7 mouse cellular contexts compared by ENCODE assay signal in genomic region chr9:107306673-107307072, GRCm38 (mm10). TPM values are rescaled to one million over a fixed set of nuclear protein-coding genes. Genes with fewer than 3 reads are reported as not detected.
DNase-seq lines count a peak whose midpoint lies in the region; ATAC-seq and TF ChIP-seq lines count a peak whose summit lies in the region.
"Not testable (repeated sequence)": the region's sequence is repeated elsewhere in the genome, so short reads cannot be mapped to it uniquely, and the experiment has no call there.
"Had no signal": no experiment of that assay in that cellular context is flagged by ENCODE, and none has a peak within 500 bp of the region (broad histone marks: within the 10 kb centered on the region; RNA-seq: fewer than 3 reads in every experiment).

No protein-coding gene starts in this region.

- H3K4me1 ChIP-seq in MEL (ENCODE audit: control insufficient read depth in 1 of 2, insufficient read depth in 2 of 2, low read length in 2 of 2): peaks cover 9 to 47% of the 10 kb centered on the region in 2 experiments
- peaks cover 68% of the 10 kb centered on the region for H3K4me1 ChIP-seq in heart, postnatal 0 days (ENCODE audit: control insufficient read depth, insufficient read depth)
- peaks cover 41% of the 10 kb centered on the region for H3K4me1 ChIP-seq in kidney, embryonic 15.5 days
- H3K4me1 ChIP-seq in liver, embryonic 12.5 days: peaks cover 78% of the 10 kb centered on the region
- H3K4me1 ChIP-seq in lung, embryonic 15.5 days: peaks cover 49% of the 10 kb centered on the region
- H3K4me1 ChIP-seq in stomach, embryonic 15.5 days: peaks cover 34% of the 10 kb centered on the region

- not testable (repeated sequence) for H3K9ac ChIP-seq in MEL (ENCODE audit: control insufficient read depth, low read depth, low read length, poor library complexity, severe bottlenecking); heart, postnatal 0 days (replicated peaks; ENCODE audit: low read depth, low read length); kidney, embryonic 15.5 days; lung, embryonic 15.5 days; stomach, embryonic 15.5 days
- H3K9ac ChIP-seq in liver, embryonic 12.5 days: peak overlapping the region; percentile 55; the same call in 1 of the 2 replicates

- not testable (repeated sequence) for DNase-seq in MEL (ENCODE audit: low read depth, low spot score); heart, postnatal 0 days (ENCODE audit: low spot score)

- H3K4me3 ChIP-seq in MEL (ENCODE audit: control insufficient read depth in 1 of 2, insufficient read depth in 1 of 2, low read depth in 2 of 2, low read length in 2 of 2); heart, postnatal 0 days (ENCODE audit: low read depth, low read length); kidney, embryonic 15.5 days (replicated peaks); liver, embryonic 12.5 days; lung, embryonic 15.5 days; stomach, embryonic 15.5 days (replicated peaks): not testable (repeated sequence)

- not testable (repeated sequence) for TF ChIP-seq EP300 in MEL (IDR thresholded peaks at IDR 0.05; ENCODE audit: low read depth in 1 of 2, low read length in 2 of 2); heart, postnatal 0 days (IDR thresholded peaks at IDR 0.05; ENCODE audit: low read depth)

- H3K36me3 ChIP-seq in MEL (ENCODE audit: control insufficient read depth in 1 of 2, insufficient read depth in 2 of 2, low read length in 2 of 2): peaks cover 0 to 25% of the 10 kb centered on the region in 2 experiments; a peak in 2 of 4 replicates
- not testable (repeated sequence) for H3K36me3 ChIP-seq in heart, postnatal 0 days (replicated peaks; ENCODE audit: control insufficient read depth, insufficient read depth, low read length); kidney, embryonic 15.5 days; lung, embryonic 15.5 days; stomach, embryonic 15.5 days
- H3K36me3 ChIP-seq in liver, embryonic 12.5 days: peaks cover 20% of the 10 kb centered on the region

- 100% methylated on average over 1 of the region's 1 CpGs for WGBS in heart, postnatal 0 days
- WGBS in kidney, embryonic 15.5 days: 100% methylated on average over 1 of the region's 1 CpGs
- 92% methylated on average over 1 of the region's 1 CpGs for WGBS in liver, embryonic 12.5 days (ENCODE audit: insufficient replicate concordance)
- 95% methylated on average over 1 of the region's 1 CpGs for WGBS in lung, embryonic 15.5 days
- WGBS in stomach, embryonic 15.5 days: 100% methylated on average over 1 of the region's 1 CpGs

- not testable (repeated sequence) for H3K27me3 ChIP-seq in MEL (ENCODE audit: control insufficient read depth in 1 of 2, insufficient read depth in 2 of 2, low read length in 2 of 2); heart, postnatal 0 days (ENCODE audit: control insufficient read depth, insufficient read depth, low read length); kidney, embryonic 15.5 days; liver, embryonic 12.5 days (replicated peaks); lung, embryonic 15.5 days; stomach, embryonic 15.5 days (replicated peaks)

- not testable (repeated sequence) for TF ChIP-seq RAD21 in MEL (IDR thresholded peaks at IDR 0.05; ENCODE audit: low read depth, low read length)

- not testable (repeated sequence) for H3K9me3 ChIP-seq in MEL (replicated peaks; ENCODE audit: insufficient read depth, low read length); heart, postnatal 0 days (replicated peaks; ENCODE audit: control insufficient read depth, low read length); kidney, embryonic 15.5 days (replicated peaks); liver, embryonic 12.5 days (replicated peaks); lung, embryonic 15.5 days; stomach, embryonic 15.5 days

- not testable (repeated sequence) for TF ChIP-seq CTCF in MEL (IDR thresholded peaks at IDR 0.05 in 2 of 3, conservative IDR thresholded peaks at IDR 0.05 in 1 of 3; ENCODE audit: control insufficient read depth in 1 of 3, insufficient read depth in 1 of 3, low read depth in 2 of 3, low read length in 3 of 3, poor library complexity in 1 of 3, severe bottlenecking in 1 of 3); heart, postnatal 0 days (IDR thresholded peaks at IDR 0.05; ENCODE audit: low read depth)

- H3K79me2 ChIP-seq in MEL (ENCODE audit: control insufficient read depth, insufficient read depth, low read length, poor library complexity): not testable (repeated sequence)

- not testable (repeated sequence) for H3K4me2 ChIP-seq in heart, postnatal 0 days (ENCODE audit: low read depth, low read length); kidney, embryonic 15.5 days; liver, embryonic 12.5 days; lung, embryonic 15.5 days; stomach, embryonic 15.5 days

- not testable (repeated sequence) for TF ChIP-seq POLR2A in MEL (IDR thresholded peaks at IDR 0.05; ENCODE audit: control insufficient read depth in 1 of 2, insufficient read depth in 1 of 2, low read depth in 1 of 2, low read length in 2 of 2, poor library complexity in 1 of 2)

- not testable (repeated sequence) for H3K27ac ChIP-seq in MEL (ENCODE audit: control insufficient read depth, low read depth, low read length)
- H3K27ac ChIP-seq in heart, postnatal 0 days (ENCODE audit: low read depth): peak overlapping the region; percentile 95
- H3K27ac ChIP-seq in kidney, embryonic 15.5 days: peak overlapping the region; percentile 92; the same call in 1 of the 2 replicates
- peak overlapping the region; percentile 79 for H3K27ac ChIP-seq in liver, embryonic 12.5 days
- peak overlapping the region; percentile 92 for H3K27ac ChIP-seq in lung, embryonic 15.5 days
- H3K27ac ChIP-seq in stomach, embryonic 15.5 days: peak overlapping the region; percentile 89

- not testable (repeated sequence) for ATAC-seq in heart, postnatal 0 days (ENCODE audit: insufficient read depth, low read depth); kidney, embryonic 15.5 days (replicated peaks; ENCODE audit: low FRiP score); liver, embryonic 12.5 days; lung, embryonic 15.5 days (ENCODE audit: borderline replicate concordance, extremely low read depth, low FRiP score, low TSS enrichment); stomach, embryonic 15.5 days (ENCODE audit: insufficient read depth, low FRiP score, low read depth)

RNA-seq across cellular contexts. Expression of gene Cish, which starts 10.8 kb away (rescaled TPM):
- total RNA-seq in MEL (2012; rRNA removed): 5.1 and 10.0 TPM in 2 replicates
- 10 to 100 TPM in 1 of 2 experiments, not detected in 1; 24.5 TPM for polyA plus RNA-seq in MEL (2012; ENCODE audit: insufficient read depth in 1 of 2, insufficient read length in 2 of 2, low read depth in 1 of 2, low replicate concordance in 2 of 2, missing spikeins in 1 of 2)
- 44.8 and 62.6 TPM in 2 replicates for total RNA-seq in heart, postnatal 0 days (2014; rRNA removed; ENCODE audit: low replicate concordance)
- polyA plus RNA-seq in heart, postnatal 0 days (2015; fragmentation: Nextera tagmentation; extraction: Ambion mirVana): 136 and 149 TPM in 2 replicates
- polyA plus RNA-seq in kidney, embryonic 15.5 days (2015; fragmentation: Nextera tagmentation; extraction: Ambion mirVana): 11.1 and 14.1 TPM in 2 replicates
- polyA plus RNA-seq in liver, embryonic 12.5 days (2016; fragmentation: Nextera tagmentation; extraction: Ambion mirVana): 16.2 and 18.1 TPM in 2 replicates
- 15.4 and 16.4 TPM in 2 replicates for polyA plus RNA-seq in lung, embryonic 15.5 days (2015; fragmentation: Nextera tagmentation; extraction: Ambion mirVana)
- 12.4 and 13.5 TPM in 2 replicates for polyA plus RNA-seq in stomach, embryonic 15.5 days (2015; fragmentation: Nextera tagmentation; extraction: Ambion mirVana)

RNA-seq across cellular contexts. Expression of gene Mapkapk3, which starts 17.0 kb away (rescaled TPM):
- 36.0 and 49.9 TPM in 2 replicates for total RNA-seq in MEL (2012; rRNA removed)
- 10 to 100 TPM in 1 of 2 experiments, not detected in 1; 42.3 TPM for polyA plus RNA-seq in MEL (2012; ENCODE audit: insufficient read depth in 1 of 2, insufficient read length in 2 of 2, low read depth in 1 of 2, low replicate concordance in 2 of 2, missing spikeins in 1 of 2)
- total RNA-seq in heart, postnatal 0 days (2014; rRNA removed; ENCODE audit: low replicate concordance): 14.8 and 24.0 TPM in 2 replicates
- polyA plus RNA-seq in heart, postnatal 0 days (2015; fragmentation: Nextera tagmentation; extraction: Ambion mirVana): 13.0 and 15.1 TPM in 2 replicates
- polyA plus RNA-seq in kidney, embryonic 15.5 days (2015; fragmentation: Nextera tagmentation; extraction: Ambion mirVana): 7.8 and 8.3 TPM in 2 replicates
- 12.5 and 13.2 TPM in 2 replicates for polyA plus RNA-seq in liver, embryonic 12.5 days (2016; fragmentation: Nextera tagmentation; extraction: Ambion mirVana)
- 13.3 and 17.8 TPM in 2 replicates for polyA plus RNA-seq in lung, embryonic 15.5 days (2015; fragmentation: Nextera tagmentation; extraction: Ambion mirVana)
- 35.3 and 38.0 TPM in 2 replicates for polyA plus RNA-seq in stomach, embryonic 15.5 days (2015; fragmentation: Nextera tagmentation; extraction: Ambion mirVana)

RNA-seq across cellular contexts. Expression of gene Hemk1, which starts 31.5 kb away (rescaled TPM):
- total RNA-seq in MEL (2012; rRNA removed): 7.5 TPM in 2 replicates
- polyA plus RNA-seq in MEL (2012; ENCODE audit: insufficient read depth in 1 of 2, insufficient read length in 2 of 2, low read depth in 1 of 2, low replicate concordance in 2 of 2, missing spikeins in 1 of 2): 10 to 100 TPM in 1 of 2 experiments, not detected in 1; 11.8 TPM
- total RNA-seq in heart, postnatal 0 days (2014; rRNA removed; ENCODE audit: low replicate concordance): 4.8 and 28.7 TPM in 2 replicates
- polyA plus RNA-seq in heart, postnatal 0 days (2015; fragmentation: Nextera tagmentation; extraction: Ambion mirVana): 12.3 and 15.3 TPM in 2 replicates
- polyA plus RNA-seq in kidney, embryonic 15.5 days (2015; fragmentation: Nextera tagmentation; extraction: Ambion mirVana): 10.9 and 11.8 TPM in 2 replicates
- polyA plus RNA-seq in liver, embryonic 12.5 days (2016; fragmentation: Nextera tagmentation; extraction: Ambion mirVana): 4.9 and 5.0 TPM in 2 replicates
- 9.7 and 11.4 TPM in 2 replicates for polyA plus RNA-seq in lung, embryonic 15.5 days (2015; fragmentation: Nextera tagmentation; extraction: Ambion mirVana)
- polyA plus RNA-seq in stomach, embryonic 15.5 days (2015; fragmentation: Nextera tagmentation; extraction: Ambion mirVana): 10.6 and 11.5 TPM in 2 replicates

RNA-seq across cellular contexts. Expression of gene 6430571L13Rik, which starts 33.7 kb away (rescaled TPM):
- 0.35 and 0.36 TPM in 2 replicates for total RNA-seq in MEL (2012; rRNA removed)
- polyA plus RNA-seq in MEL (2012; ENCODE audit: insufficient read depth in 1 of 2, insufficient read length in 2 of 2, low read depth in 1 of 2, low replicate concordance in 2 of 2, missing spikeins in 1 of 2): under 1 TPM in 1 of 2 experiments, not detected in 1; 0.35 TPM
- 1.1 and 11.0 TPM in 2 replicates for total RNA-seq in heart, postnatal 0 days (2014; rRNA removed; ENCODE audit: low replicate concordance)
- polyA plus RNA-seq in heart, postnatal 0 days (2015; fragmentation: Nextera tagmentation; extraction: Ambion mirVana): 3.1 and 3.3 TPM in 2 replicates
- polyA plus RNA-seq in kidney, embryonic 15.5 days (2015; fragmentation: Nextera tagmentation; extraction: Ambion mirVana): 0.81 and 0.90 TPM in 2 replicates
- polyA plus RNA-seq in liver, embryonic 12.5 days (2016; fragmentation: Nextera tagmentation; extraction: Ambion mirVana): 0.06 and 0.10 TPM in 2 replicates
- 0.47 and 0.79 TPM in 2 replicates for polyA plus RNA-seq in lung, embryonic 15.5 days (2015; fragmentation: Nextera tagmentation; extraction: Ambion mirVana)
- 0.28 and 0.34 TPM in 2 replicates for polyA plus RNA-seq in stomach, embryonic 15.5 days (2015; fragmentation: Nextera tagmentation; extraction: Ambion mirVana)
- polyA plus RNA-seq: erythroblast, embryonic 14.5 days had no signal
